Mouse (Mus musculus) left cerebral cortex, adult 18-20 months (tissue): Measurements from ENCODE around the gene Rora. TPM values are rescaled to one million over a fixed set of nuclear protein-coding genes. Genes with fewer than 3 reads are reported as not detected.

Experiments used
- DNase-seq, 2 experiments: peaks; one replicate each; pipeline ENCODE4 v3.0.0; 2021 to 2022; ENCODE audit warnings: low spot score in 2 of 2, mixed read lengths in 1 of 2
- total RNA-seq, 2 experiments: library from RNA; stranded (reverse); gene quantifications; 2 replicates each; pipeline ENCODE4 v1.2.3; 2021

Rora gene
- total RNA-seq, 2 experiments from 2014 or later, result 66.0 to 72.4 TPM

- no peak for DNase-seq
These were observed 678.2 kb downstream of the Rora start for GRCm38 (mm10) chr9:69331790-69332189.

GRCm38 (mm10) chr9:69332802-69333568, 679.4 kb downstream of the Rora start:
- no peak for DNase-seq

- DNase-seq, result no peak
These were observed 680.1 kb downstream of the Rora start for GRCm38 (mm10) chr9:69333654-69334053.

GRCm38 (mm10) chr9:69334106-69334505, 680.5 kb downstream of the Rora start:
- no peak for DNase-seq

GRCm38 (mm10) chr9:69336063-69336462, 682.5 kb downstream of the Rora start:
- no peak for DNase-seq

GRCm38 (mm10) chr9:69339199-69339598, 685.6 kb downstream of the Rora start:
- no peak for DNase-seq

DNA sequence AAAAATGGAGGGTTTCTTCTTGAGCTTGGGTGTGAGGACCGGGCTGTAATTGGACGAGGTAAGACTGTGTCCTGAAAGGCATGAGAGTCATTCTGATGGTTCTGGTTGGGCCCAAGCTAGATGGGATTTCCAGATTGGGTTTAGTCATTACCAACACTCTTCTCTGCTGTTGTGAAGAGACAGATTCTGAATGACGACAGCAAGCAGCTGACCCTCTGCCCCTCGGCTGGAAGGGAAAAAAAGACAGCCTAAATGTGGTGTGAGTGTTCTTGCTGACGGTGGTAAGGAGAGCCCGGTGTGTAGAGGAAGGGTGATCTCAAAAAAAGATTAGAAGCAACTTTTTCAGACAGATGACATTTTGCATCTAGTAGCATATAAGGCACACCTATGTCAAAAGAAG, 686.2 kb downstream of the Rora start:
- DNase-seq, result no peak

DNA sequence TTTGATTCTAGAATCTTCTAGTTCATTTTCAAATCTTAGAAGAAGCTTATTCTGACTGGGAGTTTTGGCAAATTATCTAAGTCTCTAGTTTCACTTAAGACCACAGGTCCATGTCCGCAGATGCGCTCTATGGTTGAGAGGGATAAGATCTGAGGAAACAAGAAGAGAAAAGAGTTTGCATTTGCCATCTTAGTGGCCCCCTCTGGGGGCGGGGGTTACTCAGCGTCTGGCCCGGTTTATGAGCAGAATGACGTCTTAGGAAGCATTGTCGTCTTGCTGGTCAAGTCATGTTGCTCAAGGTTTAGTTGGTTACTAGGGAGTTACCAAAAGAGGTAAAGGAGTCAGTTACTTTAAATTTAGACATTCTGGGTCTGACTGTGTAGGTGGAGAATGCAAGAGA, 686.8 kb downstream of the Rora start:
- no peak for DNase-seq

- no peak for DNase-seq
These were observed 690.3 kb downstream of the Rora start for GRCm38 (mm10) chr9:69343881-69344280.

GRCm38 (mm10) chr9:69345550-69345949, 692.0 kb downstream of the Rora start:
- DNase-seq, result no peak

DNA sequence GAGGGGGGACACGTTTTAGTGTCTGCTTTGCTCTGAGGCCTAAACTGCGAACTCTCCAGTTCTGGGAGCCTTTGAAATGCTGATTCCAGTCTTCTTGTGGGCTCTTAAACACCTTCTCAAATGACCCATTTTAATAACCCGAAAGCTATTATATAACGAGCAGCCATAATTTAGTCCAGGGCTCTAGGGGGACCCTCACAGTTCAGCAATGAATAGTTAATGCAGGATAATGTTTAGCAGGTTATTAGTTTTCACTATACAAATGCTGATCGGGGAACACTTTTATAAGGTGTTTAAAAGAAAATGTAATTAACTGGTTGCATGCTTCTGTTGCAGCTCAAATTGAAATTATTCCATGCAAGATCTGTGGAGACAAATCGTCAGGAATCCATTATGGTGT, 694.2 kb downstream of the Rora start:
- no peak for DNase-seq

- no peak for DNase-seq
These were observed 696.0 kb downstream of the Rora start for GRCm38 (mm10) chr9:69349537-69349936.

DNA sequence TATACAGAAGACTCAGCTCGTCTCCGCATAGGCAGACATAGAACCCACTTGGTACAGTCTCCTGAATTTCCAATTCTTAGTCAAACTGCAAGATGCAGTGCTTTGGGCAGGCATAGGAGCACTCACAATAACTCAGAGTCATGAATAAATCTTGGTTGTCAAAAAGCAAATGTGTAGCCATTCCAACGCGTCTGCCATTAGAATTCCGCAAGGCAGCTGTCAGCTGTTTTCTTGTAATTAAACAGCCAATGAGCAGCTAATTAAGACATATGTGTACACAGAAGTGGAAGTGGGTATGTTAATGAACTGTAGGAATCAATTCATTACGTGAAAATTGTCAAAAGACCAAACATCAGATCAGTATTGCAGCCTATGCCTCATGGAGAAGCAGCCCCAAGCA, 700.6 kb downstream of the Rora start:
- no peak for DNase-seq

- peak; percentile 57 to 59 for DNase-seq
These were observed 704.2 kb downstream of the Rora start for GRCm38 (mm10) chr9:69357834-69358233.

DNA sequence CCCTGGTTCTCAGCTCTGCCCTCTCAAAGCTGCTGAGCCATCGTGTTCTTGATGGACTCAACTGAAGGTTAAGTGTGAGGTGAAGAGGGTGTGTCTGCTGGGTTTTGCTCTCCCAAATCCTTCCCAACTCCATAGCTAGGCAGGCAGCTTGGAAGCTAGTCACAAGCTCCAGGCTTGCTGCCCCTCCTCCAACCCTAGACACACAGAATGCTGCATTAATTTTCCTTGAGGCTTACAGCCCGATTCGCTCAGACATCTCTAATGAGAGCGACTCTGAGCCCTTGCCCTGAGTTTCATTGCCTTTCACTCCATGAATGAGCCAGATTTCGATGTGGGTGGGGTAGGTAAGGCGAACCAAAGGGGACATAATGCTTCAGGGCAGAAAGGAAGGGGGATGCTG, 705.2 kb downstream of the Rora start:
- DNase-seq, result no peak

- DNase-seq, result no peak
These were observed 708.4 kb downstream of the Rora start for GRCm38 (mm10) chr9:69361951-69362445.

GRCm38 (mm10) chr9:69362766-69363165, 709.2 kb downstream of the Rora start:
- no peak for DNase-seq

DNA sequence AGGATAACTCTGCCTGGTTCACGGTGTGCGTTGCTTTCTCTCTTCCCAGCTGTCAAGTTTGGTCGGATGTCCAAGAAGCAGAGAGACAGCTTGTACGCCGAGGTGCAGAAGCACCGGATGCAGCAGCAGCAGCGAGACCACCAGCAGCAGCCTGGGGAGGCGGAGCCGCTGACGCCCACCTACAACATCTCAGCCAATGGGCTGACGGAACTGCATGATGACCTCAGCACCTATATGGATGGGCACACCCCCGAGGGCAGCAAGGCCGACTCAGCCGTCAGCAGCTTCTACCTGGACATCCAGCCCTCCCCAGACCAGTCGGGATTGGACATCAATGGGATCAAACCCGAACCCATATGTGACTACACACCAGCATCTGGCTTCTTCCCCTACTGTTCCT, 710.5 kb downstream of the Rora start:
- DNase-seq, result no peak

DNA sequence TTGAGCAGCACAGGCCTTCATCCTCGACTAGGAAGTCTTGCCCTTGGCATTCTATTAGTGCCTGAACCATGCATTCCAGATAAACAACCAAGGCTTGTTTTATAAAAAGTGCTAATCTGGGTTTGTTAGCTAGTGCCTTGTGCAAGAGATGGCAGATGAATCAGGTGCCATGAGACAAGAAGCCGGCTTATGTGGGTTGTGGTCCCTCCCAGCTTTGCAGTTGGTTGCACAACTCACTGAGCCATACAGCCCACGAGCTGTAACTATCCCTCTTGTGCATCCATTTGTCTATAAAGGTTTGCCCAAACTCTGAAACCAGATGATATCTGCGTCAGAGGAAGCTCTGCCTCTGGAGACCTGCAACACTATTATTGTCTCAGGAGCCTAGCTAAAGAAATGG, 713.5 kb downstream of the Rora start:
- DNase-seq, result no peak

DNA sequence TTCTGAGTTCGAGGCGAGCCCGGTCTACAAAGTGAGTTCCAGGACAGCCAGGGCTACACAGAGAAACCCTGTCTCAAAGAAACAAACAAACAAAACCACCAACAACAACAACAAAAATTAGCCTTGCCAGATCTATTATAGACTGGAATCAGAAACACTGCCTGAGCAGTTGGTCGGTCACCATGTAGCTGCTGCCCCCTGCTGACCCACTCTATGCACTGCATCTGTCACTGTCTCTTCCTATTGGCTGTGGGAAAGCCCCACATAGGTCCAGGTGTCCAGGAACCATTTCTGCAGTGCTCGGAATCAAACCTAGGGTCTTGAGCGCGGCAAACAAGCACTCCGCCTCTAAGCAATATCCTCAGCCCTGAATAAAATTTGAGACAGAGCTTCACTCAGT, 714.5 kb downstream of the Rora start:
- peak; percentile 74 to 80 for DNase-seq

DNA sequence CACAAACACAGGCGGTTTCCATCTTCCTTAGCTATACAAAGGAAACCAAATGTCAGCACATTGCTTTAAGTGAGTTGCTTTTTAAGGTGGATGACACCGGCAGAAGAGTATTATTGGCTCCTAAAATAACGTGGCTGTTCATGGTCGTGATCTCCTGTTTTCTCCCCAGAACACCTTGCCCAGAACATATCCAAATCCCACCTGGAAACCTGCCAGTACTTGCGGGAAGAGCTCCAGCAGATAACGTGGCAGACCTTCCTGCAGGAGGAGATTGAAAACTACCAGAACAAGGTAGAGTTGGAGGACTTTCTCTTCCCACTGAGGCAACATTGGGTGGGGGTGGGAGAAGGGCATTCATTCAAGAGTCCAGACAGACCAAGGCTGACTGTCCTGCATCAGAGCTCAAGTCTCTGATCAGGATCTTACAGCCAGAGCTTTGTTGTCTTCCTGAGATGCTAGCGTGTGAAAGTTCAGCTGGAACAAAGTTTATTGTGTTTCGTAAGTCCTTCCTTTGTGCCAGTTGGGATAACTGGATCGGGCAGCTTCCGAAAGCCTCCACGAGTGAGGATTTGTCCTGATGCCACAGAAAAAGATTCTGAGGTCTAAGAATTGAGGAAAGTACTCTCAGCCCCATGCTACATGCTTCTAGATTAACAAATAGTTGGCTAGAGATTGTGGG, 717.6 kb downstream of the Rora start:
- DNase-seq, result no peak

DNA sequence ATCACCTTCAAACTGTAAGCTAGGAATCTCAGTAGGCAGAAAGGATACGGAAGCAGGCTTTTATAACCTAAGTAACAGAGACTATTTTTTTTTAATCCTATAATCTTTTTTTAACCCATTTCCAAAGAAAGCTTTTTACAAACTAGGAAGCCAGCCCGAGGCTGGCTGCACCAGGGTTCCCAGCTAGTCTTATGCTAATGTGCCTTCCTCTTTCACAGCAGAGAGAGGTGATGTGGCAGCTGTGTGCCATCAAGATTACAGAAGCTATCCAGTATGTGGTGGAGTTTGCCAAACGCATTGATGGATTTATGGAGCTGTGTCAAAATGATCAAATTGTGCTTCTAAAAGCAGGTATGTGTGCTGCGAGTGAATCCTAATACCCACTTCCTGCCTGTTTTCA, 719.3 kb downstream of the Rora start:
- peak in 1 of 2 experiments; percentile 35 for DNase-seq
